Mouse (Mus musculus) left cerebral cortex, postnatal 4 days (tissue): ENCODE data around the gene Gabbr2. TPM values are rescaled to one million over a fixed set of nuclear protein-coding genes. Genes with fewer than 3 reads are reported as not detected.
A peak's percentile ranks its signal among the peaks of the same experiment; 100 is the strongest.

Experiments
- DNase-seq: peaks from one replicate; pipeline ENCODE4 v3.0.0-alpha.2; 2022
- intact Hi-C: fragments of 180-260 bp; cut with DNase I; formaldehyde crosslinking; loops from one replicate; pipeline ENCODE4 v1.15.1; 2025
- total RNA-seq, 2 experiments: library from RNA; stranded (reverse); gene quantifications; 2 replicates each; pipeline ENCODE4 v1.2.3; 2021

Gabbr2 gene
- total RNA-seq, 2 experiments from 2014 or later: 134 to 144 TPM

DNA sequence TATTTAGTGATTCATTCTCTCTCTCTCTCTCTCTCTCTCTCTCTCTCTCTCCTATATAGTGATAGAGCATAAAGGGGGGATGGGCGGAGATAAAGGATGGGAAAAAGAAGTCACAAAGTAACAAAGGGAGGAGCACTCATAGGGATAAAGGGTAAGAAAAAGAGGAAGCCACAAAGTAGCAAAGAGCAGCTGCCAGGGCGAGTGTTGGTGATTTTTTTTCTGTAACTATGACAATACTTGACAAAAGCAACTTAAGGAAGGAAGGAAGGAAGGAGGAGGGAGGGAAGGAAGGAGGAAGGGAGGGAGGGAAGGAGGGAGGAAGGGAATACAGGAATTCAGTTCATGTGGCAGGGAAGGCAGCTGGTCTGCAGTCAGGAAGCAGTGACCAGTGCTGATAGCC lies 162.0 kb downstream of the Gabbr2 start:
- intact Hi-C loops: no loop called here
- no peak for DNase-seq

DNA sequence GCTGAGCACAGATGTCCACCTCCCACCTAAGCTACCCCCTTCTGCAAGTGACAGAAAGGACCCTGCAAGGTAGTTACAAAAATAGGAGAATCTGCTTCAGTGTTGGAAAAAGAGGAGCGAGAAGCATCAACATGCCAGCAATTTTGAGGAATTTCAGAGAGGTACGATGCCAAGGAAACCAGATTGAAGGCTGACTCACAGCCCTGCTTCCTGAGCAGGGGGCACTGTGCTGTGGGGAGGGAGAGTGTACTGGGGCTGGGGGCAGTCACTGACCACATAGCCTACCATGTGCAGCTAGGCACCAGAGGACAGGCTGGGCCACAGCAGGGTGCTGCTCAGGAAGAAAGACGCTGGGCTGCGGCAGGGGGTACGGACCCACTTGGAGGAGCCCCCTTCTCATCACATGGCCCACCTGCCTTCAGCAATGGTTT lies 163.5 kb downstream of the Gabbr2 start:
- DNase-seq: no peak

DNA sequence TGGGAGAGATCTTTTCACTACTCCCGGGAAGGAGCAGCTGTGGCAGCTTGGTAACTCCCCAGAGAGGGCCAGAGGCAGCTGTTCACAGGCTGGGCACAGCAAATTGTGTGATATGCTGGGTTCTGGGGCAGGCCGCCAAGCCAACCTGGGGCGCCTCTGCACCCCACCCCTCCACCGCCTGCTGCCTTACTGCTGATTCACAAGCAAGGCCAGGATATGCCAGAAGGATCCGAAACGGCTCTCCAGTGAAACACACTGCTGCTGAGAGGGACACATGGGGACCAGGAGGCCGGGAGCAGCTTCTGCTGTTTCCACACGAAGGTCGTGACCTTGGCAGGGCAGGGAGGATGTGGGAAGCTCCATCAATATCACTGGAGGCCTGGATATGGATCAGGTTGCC lies 164.2 kb downstream of the Gabbr2 start:
- intact Hi-C loops: no loop called here
- DNase-seq: peak; percentile 65

More for the DNA sequence above, 163.5 kb downstream of the Gabbr2 start:
- intact Hi-C loops: no loop called here

DNA sequence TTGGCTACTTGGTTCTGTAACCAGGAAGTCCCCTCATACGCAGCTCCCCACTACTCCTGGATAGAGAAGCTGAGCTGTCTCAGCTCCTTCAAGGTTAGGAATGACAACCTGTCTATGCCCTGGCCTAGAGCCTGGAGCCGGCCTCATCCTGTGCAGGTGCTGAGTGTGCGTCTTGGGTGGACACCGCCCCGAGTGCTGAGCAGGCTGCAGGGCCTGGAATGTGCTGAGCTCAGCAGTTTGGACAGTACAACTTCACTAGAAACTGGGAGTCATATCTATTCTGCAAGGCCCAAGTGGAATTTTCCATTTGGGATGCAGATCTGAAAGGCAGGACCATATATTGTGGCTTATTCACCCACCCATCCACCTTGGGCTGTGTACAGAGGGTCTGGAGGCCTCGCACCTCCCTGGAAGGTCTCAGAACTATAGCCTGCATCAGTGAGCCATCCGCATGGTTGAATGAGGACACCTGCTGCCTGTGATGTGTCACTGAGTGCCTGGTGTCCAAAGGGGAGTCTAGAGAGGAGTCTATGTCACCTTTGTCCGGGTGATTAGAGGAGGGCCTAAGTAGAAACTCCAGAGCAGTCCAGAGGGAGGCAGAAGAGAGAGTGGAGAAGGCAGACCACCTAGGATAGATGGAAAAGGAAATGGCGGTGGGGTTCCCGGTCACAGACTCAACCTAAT lies 165.7 kb downstream of the Gabbr2 start:
- no peak for DNase-seq
- intact Hi-C loops: no loop called here

DNA sequence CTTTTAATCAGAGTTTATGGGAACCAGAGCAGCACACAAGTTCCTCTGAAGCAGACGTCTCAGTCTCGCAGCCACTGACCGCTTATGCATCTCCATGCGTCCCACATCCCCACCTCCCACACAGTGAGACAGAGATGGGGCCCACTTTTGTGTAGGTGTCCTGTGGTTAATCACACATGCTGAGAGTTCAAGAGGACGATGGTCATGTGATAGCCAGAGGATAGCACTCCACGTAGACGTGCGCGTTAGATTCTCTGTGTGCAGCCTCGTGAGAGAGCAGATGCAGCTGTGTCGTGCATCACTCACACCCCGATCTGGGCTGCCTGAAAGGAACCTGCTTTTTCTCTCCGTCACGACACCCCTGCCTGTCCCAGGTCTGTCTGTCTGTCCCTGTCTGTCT lies 167.9 kb downstream of the Gabbr2 start:
- no peak for DNase-seq
- intact Hi-C loops: no loop called here

DNA sequence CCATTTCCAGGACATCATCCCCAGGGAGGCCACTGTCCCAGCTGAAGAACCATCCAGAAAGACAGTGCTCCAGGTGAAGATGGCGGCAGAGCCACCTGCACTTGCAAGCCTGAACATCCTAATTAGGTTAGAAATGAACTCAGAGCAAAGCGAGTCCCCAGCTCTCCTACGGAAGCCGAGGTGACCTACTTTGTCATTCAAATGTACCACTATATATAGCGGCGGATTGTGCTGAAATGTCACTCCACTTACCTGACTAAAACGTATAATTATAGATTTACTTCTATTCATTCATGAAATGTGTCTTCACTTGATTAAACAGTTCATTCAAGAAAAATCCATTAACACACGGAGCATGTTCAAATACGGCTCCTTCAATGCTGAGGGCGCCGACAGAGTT lies 170.0 kb downstream of the Gabbr2 start:
- intact Hi-C loops: no loop called here
- no peak for DNase-seq

DNA sequence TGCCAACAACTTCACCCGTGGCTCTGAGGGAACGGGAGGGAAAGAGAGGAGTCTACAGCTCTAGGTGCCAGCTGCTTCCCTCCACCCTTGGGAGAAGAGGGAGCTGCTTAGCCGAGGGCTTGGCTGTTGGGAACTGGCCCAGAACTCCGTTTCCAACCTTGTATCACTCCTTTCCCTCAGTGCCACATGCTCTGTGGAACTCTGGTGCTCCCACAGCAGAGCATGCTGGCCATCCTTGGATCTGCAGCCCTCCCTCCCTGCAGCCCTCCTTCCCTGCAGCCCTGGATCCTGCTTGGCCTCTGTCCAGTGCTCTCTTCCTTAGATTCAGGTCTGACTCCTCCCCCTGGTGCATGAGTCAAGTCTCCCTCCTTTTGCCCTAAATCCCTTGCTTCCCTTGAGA lies 176.7 kb downstream of the Gabbr2 start:
- intact Hi-C loops: no loop called here

DNA sequence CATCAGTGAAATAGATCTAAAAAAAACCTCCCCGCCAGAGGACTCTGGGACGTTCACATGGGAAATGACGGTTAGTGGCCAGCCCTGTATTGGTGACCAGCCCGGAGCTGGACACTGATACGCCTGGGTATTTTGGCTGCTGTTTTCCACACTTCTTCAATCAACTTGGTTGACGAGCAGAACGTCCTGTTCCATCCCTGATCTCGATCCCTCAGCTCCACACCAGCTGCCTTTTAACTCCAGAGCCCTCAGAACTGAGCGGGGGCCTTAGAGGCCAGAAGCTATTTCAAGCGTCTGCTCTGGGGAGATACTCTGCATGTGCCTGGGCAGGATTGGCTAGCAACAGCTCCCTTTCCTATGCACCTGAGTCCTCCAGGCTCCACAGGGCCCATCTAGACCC lies 177.4 kb downstream of the Gabbr2 start:
- intact Hi-C loops: no loop called here
- no peak for DNase-seq

More for the DNA sequence above, 176.7 kb downstream of the Gabbr2 start:
- DNase-seq: peak; percentile 60

DNA sequence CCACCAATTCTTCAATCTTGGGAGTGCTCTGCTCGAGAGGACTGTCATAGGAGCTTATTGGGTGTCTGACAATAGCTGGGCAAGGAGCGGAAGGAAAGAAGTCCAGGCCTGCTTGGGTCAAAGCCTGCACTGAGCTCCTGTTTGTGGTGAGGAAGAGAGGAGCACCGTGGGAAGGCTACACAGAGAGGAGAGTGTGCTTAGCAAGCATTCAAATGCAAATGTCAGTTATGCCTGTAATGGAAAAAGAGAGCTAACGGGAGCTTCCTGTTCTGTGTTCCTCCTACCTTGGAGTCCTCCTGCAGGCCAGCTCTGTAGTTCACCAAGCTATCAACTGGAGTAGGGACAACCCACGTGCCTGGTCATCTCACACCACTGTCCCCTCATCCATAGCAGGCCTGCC lies 180.5 kb downstream of the Gabbr2 start:
- intact Hi-C loops: no loop called here
- DNase-seq: no peak

DNA sequence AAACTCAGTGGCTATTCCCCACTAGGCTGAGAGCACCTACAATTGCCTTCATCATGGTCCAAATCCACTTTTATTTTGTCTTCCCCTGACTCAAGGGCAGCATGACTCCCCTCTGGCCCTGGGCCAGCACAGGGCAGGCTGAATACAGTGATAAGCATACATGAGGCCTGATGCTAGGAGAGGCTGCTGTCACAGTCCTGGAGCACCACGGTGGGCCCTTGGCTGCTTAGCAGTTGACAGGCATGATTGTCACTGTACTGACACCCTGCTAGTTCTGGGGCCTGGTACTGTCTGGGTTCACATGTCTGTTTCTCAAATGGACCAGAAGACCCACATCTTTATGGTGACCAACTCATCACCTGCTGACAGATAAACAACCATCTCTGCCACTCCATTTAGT lies 184.8 kb downstream of the Gabbr2 start:
- intact Hi-C loops: no loop called here
- DNase-seq: peak; percentile 34

DNA sequence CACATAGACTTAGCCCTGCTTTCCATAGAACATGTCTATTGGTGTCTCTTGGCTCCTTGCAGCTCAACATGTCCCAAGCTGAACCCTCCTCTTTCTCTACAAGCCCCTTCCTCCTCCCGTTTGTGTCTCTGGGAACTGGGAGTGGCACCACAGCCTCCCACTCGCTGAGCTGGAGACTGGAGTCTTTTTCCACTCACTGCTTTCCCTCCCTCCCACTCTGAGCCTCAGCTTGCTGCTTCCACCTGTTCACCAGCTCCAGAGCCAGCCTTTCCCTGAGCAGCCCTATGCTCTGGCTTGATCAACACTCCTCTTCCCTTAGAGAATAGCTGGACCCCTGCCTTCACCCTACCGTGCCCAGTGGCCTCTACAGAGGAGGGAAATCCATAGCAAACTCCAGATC lies 185.8 kb downstream of the Gabbr2 start:
- no peak for DNase-seq
- intact Hi-C loops: no loop called here

DNA sequence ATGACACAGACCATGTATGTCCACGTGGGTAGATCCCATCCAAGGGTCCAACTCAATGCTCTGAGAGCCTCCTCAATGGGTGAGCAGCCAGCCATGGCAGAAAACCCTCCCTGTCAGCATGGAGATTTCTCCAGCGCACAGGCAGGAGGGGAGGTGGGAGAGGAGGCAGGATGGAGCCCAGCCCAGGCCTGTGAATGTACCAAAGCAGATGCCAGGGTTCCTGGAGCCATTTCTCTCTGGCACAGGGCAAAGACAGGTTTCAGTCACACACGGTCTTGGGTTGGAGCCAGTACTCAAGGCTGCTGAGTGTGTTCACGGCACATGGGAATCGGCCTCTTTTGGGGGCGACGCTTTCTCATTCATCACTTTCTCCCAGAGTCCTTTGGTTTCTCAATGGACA lies 189.3 kb downstream of the Gabbr2 start:
- intact Hi-C loops: no loop called here
- DNase-seq: peak; percentile 38

DNA sequence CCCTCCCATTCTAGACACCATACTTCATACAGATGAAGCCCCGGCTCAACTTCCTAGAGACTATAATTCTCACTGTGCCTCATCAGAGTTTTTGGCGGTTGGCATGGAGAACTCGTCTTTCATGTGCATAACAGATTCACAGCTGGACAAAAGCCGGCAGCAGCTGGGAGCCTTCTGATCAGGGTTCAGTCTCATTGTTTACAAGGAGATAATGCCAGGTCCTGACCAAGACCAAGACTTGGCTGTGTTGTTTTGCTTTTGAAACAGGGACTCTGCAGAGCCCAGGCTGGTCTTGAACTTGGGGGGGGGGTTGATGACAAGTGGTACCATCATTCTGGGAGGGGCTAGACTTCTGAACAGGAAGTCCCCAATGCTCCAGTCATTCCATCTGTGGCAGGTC lies 191.8 kb downstream of the Gabbr2 start:
- DNase-seq: no peak
- intact Hi-C loops: no loop called here

DNA sequence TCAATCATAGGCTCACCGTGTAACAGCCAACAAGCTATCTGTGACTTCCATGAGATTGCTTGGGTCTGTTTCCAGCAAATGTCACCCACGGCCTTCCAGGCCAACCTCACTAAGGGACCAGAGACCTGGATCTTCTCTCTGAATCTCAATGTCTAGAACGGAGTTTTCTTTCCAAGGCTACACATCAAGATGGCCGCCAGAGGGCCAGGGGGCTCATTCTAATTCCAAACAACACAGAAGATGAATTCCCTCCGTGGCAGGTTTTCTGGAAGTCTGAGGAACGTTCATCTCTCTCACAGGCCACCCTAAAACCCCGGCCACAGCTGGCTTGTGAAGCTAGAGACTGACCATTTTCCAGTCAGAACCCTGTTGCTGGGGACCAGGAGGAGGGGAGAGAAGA lies 196.0 kb downstream of the Gabbr2 start:
- DNase-seq: no peak
- intact Hi-C loops: no loop called here

DNA sequence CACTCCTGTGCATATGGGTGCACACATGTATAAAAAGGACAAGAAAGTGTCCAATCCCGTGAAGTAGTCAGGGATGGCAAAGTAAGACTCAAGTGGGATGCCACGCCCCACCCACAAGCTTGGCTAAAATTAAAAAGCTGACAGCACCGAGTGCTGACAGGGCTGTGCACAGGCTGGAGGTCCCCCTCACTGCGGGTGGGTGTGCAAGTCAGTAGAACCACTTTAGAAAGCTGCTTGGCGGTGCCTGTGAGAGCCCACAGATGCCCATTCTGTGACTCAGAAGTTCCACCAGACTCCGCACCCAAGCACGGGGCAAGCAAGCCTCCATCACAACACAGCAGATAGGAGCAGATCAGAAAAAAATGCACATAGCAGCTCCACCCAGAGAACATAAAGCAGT lies 197.1 kb downstream of the Gabbr2 start:
- no peak for DNase-seq
- intact Hi-C loops: no loop called here

DNA sequence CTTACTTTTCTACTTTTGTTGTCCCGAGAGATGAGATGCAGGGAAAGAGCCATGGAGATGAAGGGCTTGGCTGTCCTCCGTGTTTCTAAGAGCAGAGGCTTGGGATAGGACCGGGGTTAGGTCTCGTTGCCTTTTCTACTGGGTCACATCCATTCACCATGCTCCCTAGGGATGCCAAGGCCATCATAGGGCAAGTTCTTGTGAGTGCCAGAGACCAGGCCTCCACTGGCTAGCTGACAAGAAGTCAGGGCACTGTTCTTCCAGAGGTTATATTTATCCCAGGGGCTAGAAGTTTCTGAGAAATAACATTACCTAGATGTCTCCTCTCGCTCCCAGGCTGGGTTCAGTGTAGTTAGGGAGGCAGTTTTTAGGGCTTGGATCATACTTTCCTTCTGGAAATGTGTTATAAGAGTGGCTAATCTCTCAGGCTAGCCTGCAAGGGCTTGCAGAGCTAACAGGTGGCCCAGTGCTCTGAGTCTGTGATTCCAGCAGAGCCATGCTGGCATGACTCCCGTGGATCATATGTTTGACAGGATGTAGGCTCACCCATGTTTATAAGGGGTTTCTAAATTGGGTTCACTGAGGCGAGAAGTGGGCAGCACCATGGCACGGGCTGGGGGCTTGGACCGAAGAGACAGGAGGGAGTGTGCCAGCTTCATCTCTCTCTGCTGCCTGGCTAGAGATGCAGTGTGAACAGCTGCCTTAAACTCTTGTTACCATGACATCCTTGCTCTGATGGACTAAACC lies 199.2 kb downstream of the Gabbr2 start:
- intact Hi-C loops: no loop called here
- peak; percentile 90 for DNase-seq

DNA sequence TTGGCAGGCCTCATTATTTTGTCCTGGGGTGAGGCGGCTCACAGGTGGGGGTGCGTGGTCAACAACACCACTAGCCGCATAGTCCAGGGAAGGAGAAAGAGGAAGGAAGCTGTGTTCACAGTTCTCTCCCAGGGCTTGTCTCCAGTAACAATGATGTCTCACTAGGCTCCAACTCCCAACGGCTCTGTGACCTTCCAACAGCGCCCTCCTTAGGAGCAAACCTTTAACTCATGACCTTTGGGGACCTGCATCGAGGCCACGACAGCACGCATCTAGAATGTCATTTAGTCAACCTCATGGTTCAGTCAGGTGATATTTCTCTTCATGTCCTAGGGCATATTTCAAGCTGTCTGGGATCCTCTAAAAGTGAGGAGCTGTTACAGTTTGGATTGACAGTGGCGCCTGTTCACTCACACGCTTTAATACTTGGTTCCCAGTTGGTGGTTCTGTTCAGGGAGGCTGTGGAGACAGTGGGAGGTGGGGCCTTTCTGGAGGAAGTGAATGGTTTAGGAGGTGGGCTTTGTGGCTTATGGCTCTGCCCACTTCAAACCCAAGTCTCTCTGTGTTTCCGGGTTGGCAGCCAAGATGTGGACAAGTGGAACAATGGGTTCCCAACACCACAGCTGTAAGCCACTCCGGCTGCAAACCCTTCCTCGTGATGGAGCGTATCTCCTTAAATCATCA lies 200.3 kb downstream of the Gabbr2 start:
- intact Hi-C loops: no loop called here
- no peak for DNase-seq

DNA sequence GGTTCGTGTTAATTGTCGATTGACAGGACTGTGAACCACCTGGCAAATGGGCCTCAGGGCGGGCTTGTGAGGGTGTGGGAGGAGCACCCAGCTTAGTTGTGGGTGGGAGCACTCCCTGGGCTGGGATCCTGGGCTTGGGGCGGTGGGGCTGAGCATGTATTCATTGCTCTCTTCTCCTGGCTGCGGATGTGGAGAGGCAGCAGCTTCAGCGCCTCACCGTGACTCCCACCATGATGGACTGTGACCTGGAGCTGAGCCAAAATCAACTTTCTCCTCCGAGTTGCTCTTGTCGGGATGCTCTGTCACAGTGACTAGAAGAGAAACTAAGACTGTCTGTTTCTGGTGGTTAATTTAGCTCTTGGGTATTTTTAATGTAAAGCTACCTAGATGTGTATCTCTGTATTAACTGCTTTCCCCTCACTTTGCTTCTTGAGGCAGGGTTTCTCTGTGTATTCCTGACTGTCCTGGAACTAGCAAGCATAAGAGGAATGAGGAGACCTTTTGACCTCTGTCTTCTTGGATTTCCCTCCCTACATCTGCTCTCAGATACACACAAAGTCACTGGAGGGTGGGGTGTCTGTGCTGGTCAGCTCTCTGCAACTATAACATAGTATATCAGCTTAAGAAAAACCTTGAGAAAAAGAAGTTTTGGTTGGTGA lies 200.9 kb downstream of the Gabbr2 start:
- DNase-seq: no peak
- intact Hi-C loops: no loop called here

DNA sequence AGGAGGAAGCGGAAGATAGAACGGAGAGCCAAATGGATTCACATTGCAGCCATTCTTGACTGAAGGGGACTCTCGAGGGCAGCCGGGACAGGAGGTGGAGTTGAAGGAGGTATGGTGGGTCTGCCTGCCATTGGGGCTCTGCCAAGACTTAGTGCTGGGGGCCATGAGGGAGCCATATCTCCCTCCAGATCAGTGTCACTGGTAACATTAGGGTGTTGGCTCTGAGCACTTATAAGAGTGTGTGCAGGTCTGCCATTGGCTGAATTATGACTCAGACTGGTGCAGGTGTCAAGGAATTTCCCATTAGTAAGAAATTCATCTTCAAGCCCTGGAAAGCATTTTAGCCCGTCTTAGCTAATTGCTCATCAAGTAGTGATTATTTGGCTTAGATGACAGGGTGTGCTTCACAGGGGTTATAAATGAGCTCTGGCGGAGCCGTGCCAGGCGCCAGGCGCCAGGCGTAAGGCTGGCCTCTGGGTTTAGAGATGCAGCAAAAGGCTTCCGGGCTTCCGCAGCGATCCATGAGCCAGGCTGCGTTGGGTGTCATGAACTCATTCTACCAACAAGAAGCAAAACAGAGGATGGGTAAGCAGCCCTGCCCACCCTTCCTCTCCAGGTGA lies 207.1 kb downstream of the Gabbr2 start:
- intact Hi-C loops: no loop called here
- DNase-seq: no peak

DNA sequence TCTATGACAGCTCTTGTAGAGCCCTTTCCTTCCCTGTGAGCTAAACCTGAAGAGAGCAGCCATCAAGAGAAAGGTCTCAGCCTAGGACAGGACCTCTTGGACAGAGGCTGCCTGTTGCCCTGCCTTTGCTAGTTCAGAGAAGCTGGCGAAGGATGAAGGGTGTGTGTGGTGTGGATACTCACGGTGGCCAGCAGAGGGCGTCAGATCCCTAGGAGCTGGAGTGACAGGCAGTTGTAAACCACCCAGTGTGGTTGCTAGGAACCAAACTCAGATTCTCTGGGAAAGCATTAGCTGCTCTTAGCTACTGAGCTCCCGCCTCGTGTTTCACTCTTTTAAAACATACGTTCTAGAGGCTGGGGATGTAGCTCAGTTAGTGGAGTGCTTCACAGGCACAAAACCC lies 210.6 kb downstream of the Gabbr2 start:
- no peak for DNase-seq
- intact Hi-C loops: no loop called here

DNA sequence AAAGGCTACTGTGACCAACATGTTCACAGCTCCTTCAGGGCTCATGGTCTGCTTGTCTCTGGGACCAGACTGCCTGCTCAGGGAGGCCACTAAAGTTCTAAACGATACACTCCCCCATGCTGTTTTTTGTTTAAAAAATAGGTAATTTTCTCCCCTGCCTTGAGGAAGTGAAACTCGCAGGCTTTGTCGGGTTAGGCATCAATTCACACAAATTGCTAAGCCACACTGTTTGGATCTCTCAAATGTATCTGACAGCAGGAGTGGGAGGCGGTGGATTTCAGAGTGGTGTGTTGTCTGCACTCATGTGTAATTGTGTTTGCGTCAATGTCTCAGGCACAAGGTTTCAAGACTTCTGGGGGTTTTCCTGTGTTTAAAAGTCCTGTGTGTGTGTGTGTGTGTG lies 215.7 kb downstream of the Gabbr2 start:
- no peak for DNase-seq
- intact Hi-C loops: no loop called here
